Mouse (Mus musculus): ENCODE data around the gene Defb33. TPM values are rescaled to one million over a fixed set of nuclear protein-coding genes. Genes with fewer than 3 reads are reported as not detected.

Gene Defb33
- polyA plus RNA-seq (2016; fragmentation: Nextera tagmentation; extraction: Ambion mirVana), result not detected in 2 replicates

GRCm38 (mm10) chr8:20892369-20892768, at the start of gene Defb33:
Gene Defb33, plus strand, starts transcription at chr8:20892669.
- Histone ChIP-seq H3K27ac (no peak within 1 kb of the TSS), H3K9me3 (replicated peaks) (peaks cover 41% of the 10 kb centered on the region), H3K36me3 (no peaks in the 10 kb centered on the region), H3K27me3 (no peaks in the 10 kb centered on the region), H3K9ac (no peak within 1 kb of the TSS), H3K4me3 (no peak within 1 kb of the TSS), H3K4me2 (replicated peaks) (no peak within 1 kb of the TSS), H3K4me1 (no peaks in the 10 kb centered on the region)
- WGBS, result 90% methylated on average over 2 of the region's 2 CpGs
- ATAC-seq (ENCODE audit: low FRiP score), result no peak

- ATAC-seq (ENCODE audit: low FRiP score), result no peak
- WGBS, result 33% methylated on average over 6 of the region's 6 CpGs
- H3K4me2 ChIP-seq (replicated peaks), result no peak overlapping the region
- H3K9me3 ChIP-seq (replicated peaks), result peaks cover 13% of the 10 kb centered on the region; the same call in 1 of the 2 replicates
- H3K4me3 ChIP-seq, result no peak overlapping the region
- H3K27me3 ChIP-seq, result no peaks in the 10 kb centered on the region
- no peaks in the 10 kb centered on the region for H3K36me3 ChIP-seq
- no peak overlapping the region for H3K27ac ChIP-seq
- no peak overlapping the region for H3K9ac ChIP-seq
- no peaks in the 10 kb centered on the region for H3K4me1 ChIP-seq
Measured at GRCm38 (mm10) chr8:20874608-20875007, 17.9 kb upstream of the Defb33 start.

GRCm38 (mm10) chr8:20902527-20902926, 10.1 kb downstream of the Defb33 start, which contains the start of gene Gm15056:
Gene Gm15056, minus strand, starts transcription at chr8:20902627.
- Histone ChIP-seq H3K9ac (no peak within 1 kb of the TSS), H3K4me1 (no peaks in the 10 kb centered on the region), H3K9me3 (replicated peaks) (peaks cover 32% of the 10 kb centered on the region), H3K27ac (no peak within 1 kb of the TSS), H3K4me3 (no peak within 1 kb of the TSS), H3K27me3 (no peaks in the 10 kb centered on the region), H3K4me2 (replicated peaks) (no peak within 1 kb of the TSS), H3K36me3 (no peaks in the 10 kb centered on the region)
- WGBS, result 48% methylated on average over 2 of the region's 2 CpGs
- ATAC-seq (ENCODE audit: low FRiP score), result no peak

- peaks cover 13% of the 10 kb centered on the region for H3K9me3 ChIP-seq (replicated peaks)
- no peaks in the 10 kb centered on the region for H3K27me3 ChIP-seq
- H3K9ac ChIP-seq, result no peak overlapping the region
- H3K27ac ChIP-seq, result no peak overlapping the region
- no peak for ATAC-seq (ENCODE audit: low FRiP score)
- no peaks in the 10 kb centered on the region for H3K4me1 ChIP-seq
- no peak overlapping the region for H3K4me2 ChIP-seq (replicated peaks)
- WGBS, result 85% methylated on average over 2 of the region's 2 CpGs
- H3K4me3 ChIP-seq, result no peak overlapping the region
- H3K36me3 ChIP-seq, result no peaks in the 10 kb centered on the region
Measured at GRCm38 (mm10) chr8:20907119-20907518, 14.7 kb downstream of the Defb33 start.

GRCm38 (mm10) chr8:20908256-20908655, 15.8 kb downstream of the Defb33 start:
- no peak overlapping the region for H3K4me3 ChIP-seq
- H3K9ac ChIP-seq, result no peak overlapping the region
- no peak overlapping the region for H3K27ac ChIP-seq
- ATAC-seq (ENCODE audit: low FRiP score), result no peak
- no peaks in the 10 kb centered on the region for H3K36me3 ChIP-seq
- 71% methylated on average over 2 of the region's 2 CpGs for WGBS
- H3K9me3 ChIP-seq (replicated peaks), result peaks cover 13% of the 10 kb centered on the region
- no peaks in the 10 kb centered on the region for H3K27me3 ChIP-seq
- no peak overlapping the region for H3K4me2 ChIP-seq (replicated peaks)
- no peaks in the 10 kb centered on the region for H3K4me1 ChIP-seq

- 82% methylated on average over 1 of the region's 1 CpGs for WGBS
- no peak overlapping the region for H3K4me2 ChIP-seq (replicated peaks)
Measured at GRCm38 (mm10) chr8:20912288-20912687, 19.8 kb downstream of the Defb33 start.

GRCm38 (mm10) chr8:20921971-20922370, 29.5 kb downstream of the Defb33 start, which contains the start of gene Gm6040:
Gene Gm6040, minus strand, starts transcription at chr8:20922071.
- ATAC-seq (ENCODE audit: low FRiP score), result no peak
- H3K4me1 ChIP-seq, result no peaks in the 10 kb centered on the region
- no peak within 1 kb of the TSS for H3K4me2 ChIP-seq (replicated peaks)
- H3K36me3 ChIP-seq, result no peaks in the 10 kb centered on the region
- no peaks in the 10 kb centered on the region for H3K27me3 ChIP-seq
- no peak within 1 kb of the TSS for H3K27ac ChIP-seq
- peaks cover 37% of the 10 kb centered on the region for H3K9me3 ChIP-seq (replicated peaks)
- H3K4me3 ChIP-seq, result no peak within 1 kb of the TSS
- WGBS, result 78% methylated on average over 3 of the region's 3 CpGs
- H3K9ac ChIP-seq, result no peak within 1 kb of the TSS

More at GRCm38 (mm10) chr8:20912288-20912687, 19.8 kb downstream of the Defb33 start:
- no peaks in the 10 kb centered on the region for H3K4me1 ChIP-seq
- H3K9ac ChIP-seq, result no peak overlapping the region
- no peak for ATAC-seq (ENCODE audit: low FRiP score)
- H3K36me3 ChIP-seq, result no peaks in the 10 kb centered on the region
- no peak overlapping the region for H3K4me3 ChIP-seq
- peaks cover 14% of the 10 kb centered on the region for H3K9me3 ChIP-seq (replicated peaks)
- H3K27me3 ChIP-seq, result no peaks in the 10 kb centered on the region
- no peak overlapping the region for H3K27ac ChIP-seq

- peaks cover 22% of the 10 kb centered on the region for H3K9me3 ChIP-seq (replicated peaks)
- no peak within 1 kb of the TSS for H3K4me3 ChIP-seq
- no peaks in the 10 kb centered on the region for H3K36me3 ChIP-seq
- H3K27me3 ChIP-seq, result no peaks in the 10 kb centered on the region
- 92% methylated on average over 3 of the region's 3 CpGs for WGBS
- no peak within 1 kb of the TSS for H3K4me2 ChIP-seq (replicated peaks)
- no peak within 1 kb of the TSS for H3K9ac ChIP-seq
- no peaks in the 10 kb centered on the region for H3K4me1 ChIP-seq
- no peak within 1 kb of the TSS for H3K27ac ChIP-seq
- no peak for ATAC-seq (ENCODE audit: low FRiP score)
Measured at GRCm38 (mm10) chr8:20944610-20945009, 52.1 kb downstream of the Defb33 start, which contains the start of gene AY761185. Gene AY761185, minus strand, starts transcription at chr8:20944710.

Other genes starting within 250 kb of the Defb33 start
- not detected in 2 replicates for gene Gm15056, start 10.0 kb downstream of the Defb33 start, polyA plus RNA-seq (2016; fragmentation: Nextera tagmentation; extraction: Ambion mirVana)
- not detected in 2 replicates for gene Gm6040, start 29.4 kb downstream of the Defb33 start, polyA plus RNA-seq (2016; fragmentation: Nextera tagmentation; extraction: Ambion mirVana)
- not detected in 2 replicates for gene AY761185, start 52.0 kb downstream of the Defb33 start, polyA plus RNA-seq (2016; fragmentation: Nextera tagmentation; extraction: Ambion mirVana)
- not detected in 2 replicates for gene Defa21, start 132.9 kb downstream of the Defb33 start, polyA plus RNA-seq (2016; fragmentation: Nextera tagmentation; extraction: Ambion mirVana)
- gene Defa23, start 162.4 kb downstream of the Defb33 start, polyA plus RNA-seq (2016; fragmentation: Nextera tagmentation; extraction: Ambion mirVana), result not detected in 2 replicates
- not detected in 2 replicates for gene Defa35, start 172.4 kb downstream of the Defb33 start, polyA plus RNA-seq (2016; fragmentation: Nextera tagmentation; extraction: Ambion mirVana)
- gene Defa25, start 191.8 kb downstream of the Defb33 start, polyA plus RNA-seq (2016; fragmentation: Nextera tagmentation; extraction: Ambion mirVana), result not detected in 2 replicates
- gene Gm14851, start 203.4 kb downstream of the Defb33 start, polyA plus RNA-seq (2016; fragmentation: Nextera tagmentation; extraction: Ambion mirVana), result not detected in 2 replicates
- gene Defa30, start 242.0 kb downstream of the Defb33 start, polyA plus RNA-seq (2016; fragmentation: Nextera tagmentation; extraction: Ambion mirVana), result not detected in 2 replicates

All from hindbrain, embryonic 12.5 days (tissue).